Mouse (Mus musculus) ovary, postnatal 36 days (tissue): ENCODE results near the gene Cfap20.

Experiments
- DNase-seq: peaks from one replicate; pipeline ENCODE4 v3.0.0; 2022; ENCODE audit warnings: low spot score, mixed read lengths

Gene Cfap20

GRCm38 (mm10) chr8:95373389-95374002, 61.2 kb downstream of the Cfap20 start:
- no peak for DNase-seq
